Mouse (Mus musculus): ENCODE measurements at regions not wholly inside any gene's neighbourhood (a gene's known extent, or its start where the extent isn't known, plus 50 kb on each side); places are given as distances from the start of the nearest gene placed in this dataset.
A peak's percentile ranks its signal among the peaks of the same experiment; 100 is the strongest.

DNA sequence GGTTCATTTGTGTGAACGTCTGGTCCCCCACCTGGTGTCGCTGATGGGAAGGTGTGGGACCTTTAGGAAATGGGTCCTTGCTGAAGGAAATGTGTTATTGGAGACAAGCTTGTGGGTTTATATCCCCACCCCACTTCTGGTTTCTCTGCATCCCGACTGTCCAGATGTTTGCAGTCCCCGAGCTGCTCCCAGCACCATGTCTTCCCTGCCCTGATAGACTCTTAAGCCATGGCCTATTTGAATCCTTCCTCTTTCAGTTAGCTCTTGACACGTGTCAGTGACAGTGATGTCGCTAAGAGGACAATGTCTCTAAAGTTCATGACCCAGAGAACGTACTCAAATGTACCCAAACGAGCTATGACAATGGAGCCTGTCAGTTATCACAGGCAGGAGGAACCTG lies 77.7 kb upstream of the Kcng1 start:
- Histone ChIP-seq H3K4me2 (ENCODE audit: low read length) (no peak overlapping the region), H3K27ac (no peak overlapping the region), H3K9ac (ENCODE audit: low read depth, low read length) (no peak overlapping the region), H3K9me3 (replicated peaks; ENCODE audit: low read length) (no peaks in the 10 kb centered on the region), H3K27me3 (ENCODE audit: insufficient read depth, low read length) (no peaks in the 10 kb centered on the region), H3K4me1 (replicated peaks; ENCODE audit: insufficient read depth, low read length) (no peaks in the 10 kb centered on the region), H3K36me3 (ENCODE audit: insufficient read depth, low read length) (no peaks in the 10 kb centered on the region), H3K4me3 (replicated peaks; ENCODE audit: low read depth, low read length) (no peak overlapping the region)
- DNase-seq (ENCODE audit: low spot score) (no peak), ATAC-seq (replicated peaks; ENCODE audit: low FRiP score, low read depth) (no peak)
- no peak for TF ChIP-seq CTCF (IDR thresholded peaks at IDR 0.05; ENCODE audit: low read depth)
- 66% methylated on average over 8 of the region's 8 CpGs for WGBS

DNA sequence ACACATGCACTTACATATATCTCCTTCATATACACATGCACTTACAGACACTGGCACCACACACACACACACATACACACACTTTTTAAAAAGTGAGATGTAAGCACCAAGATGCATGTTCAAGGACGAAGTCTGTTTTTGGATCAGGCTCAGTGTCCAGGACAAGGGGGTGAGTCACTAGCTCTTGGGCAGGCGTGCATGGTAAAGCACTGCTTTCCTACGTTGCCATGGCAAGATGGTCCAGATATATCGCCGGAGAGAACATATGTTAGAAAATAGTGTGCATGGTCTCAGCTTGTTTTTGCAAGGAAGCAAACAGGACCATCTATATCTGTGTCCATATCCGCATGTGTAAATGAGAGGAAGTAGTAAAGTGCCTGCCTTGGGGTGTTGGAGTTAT lies 77.0 kb upstream of the Kcng1 start:
- no peak for TF ChIP-seq CTCF (IDR thresholded peaks at IDR 0.05; ENCODE audit: low read depth)
- DNase-seq (ENCODE audit: low spot score) (no peak), ATAC-seq (replicated peaks; ENCODE audit: low FRiP score, low read depth) (no peak)
- Histone ChIP-seq H3K4me1 (replicated peaks; ENCODE audit: insufficient read depth, low read length) (no peaks in the 10 kb centered on the region), H3K9me3 (replicated peaks; ENCODE audit: low read length) (no peaks in the 10 kb centered on the region), H3K4me2 (ENCODE audit: low read length) (no peak overlapping the region), H3K27ac (no peak overlapping the region), H3K27me3 (ENCODE audit: insufficient read depth, low read length) (no peaks in the 10 kb centered on the region), H3K9ac (ENCODE audit: low read depth, low read length) (no peak overlapping the region), H3K4me3 (replicated peaks; ENCODE audit: low read depth, low read length) (no peak overlapping the region), H3K36me3 (ENCODE audit: insufficient read depth, low read length) (no peaks in the 10 kb centered on the region)
- 71% methylated on average over 6 of the region's 6 CpGs for WGBS

DNA sequence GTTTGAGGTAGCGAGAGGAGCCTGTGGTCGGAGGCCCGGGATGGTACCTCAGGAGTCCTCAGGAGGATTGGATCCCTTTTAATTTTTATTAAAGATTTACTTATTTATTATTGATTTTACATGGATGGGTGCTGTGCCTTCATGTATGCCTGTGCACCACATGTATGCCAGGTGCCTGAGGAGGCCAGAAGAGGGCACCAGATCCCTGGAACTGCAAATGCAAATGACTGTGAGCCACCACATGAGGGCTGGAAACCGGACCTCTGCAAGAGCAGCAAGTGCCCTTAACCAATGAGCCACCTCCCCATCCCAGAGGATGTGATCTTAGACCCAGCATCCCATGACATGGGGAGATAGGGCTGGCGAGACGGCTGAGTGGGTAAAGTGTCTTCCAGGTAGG lies 76.3 kb upstream of the Kcng1 start:
- DNase-seq (ENCODE audit: low spot score) (no peak), ATAC-seq (replicated peaks; ENCODE audit: low FRiP score, low read depth) (no peak)
- Histone ChIP-seq H3K9me3 (replicated peaks; ENCODE audit: low read length) (no peaks in the 10 kb centered on the region), H3K4me3 (replicated peaks; ENCODE audit: low read depth, low read length) (no peak overlapping the region), H3K9ac (ENCODE audit: low read depth, low read length) (no peak overlapping the region), H3K27ac (no peak overlapping the region), H3K27me3 (ENCODE audit: insufficient read depth, low read length) (no peaks in the 10 kb centered on the region), H3K36me3 (ENCODE audit: insufficient read depth, low read length) (no peaks in the 10 kb centered on the region), H3K4me1 (replicated peaks; ENCODE audit: insufficient read depth, low read length) (no peaks in the 10 kb centered on the region), H3K4me2 (ENCODE audit: low read length) (no peak overlapping the region)
- 82% methylated on average over 6 of the region's 6 CpGs for WGBS
- TF ChIP-seq CTCF (IDR thresholded peaks at IDR 0.05; ENCODE audit: low read depth) = peak; percentile 45

DNA sequence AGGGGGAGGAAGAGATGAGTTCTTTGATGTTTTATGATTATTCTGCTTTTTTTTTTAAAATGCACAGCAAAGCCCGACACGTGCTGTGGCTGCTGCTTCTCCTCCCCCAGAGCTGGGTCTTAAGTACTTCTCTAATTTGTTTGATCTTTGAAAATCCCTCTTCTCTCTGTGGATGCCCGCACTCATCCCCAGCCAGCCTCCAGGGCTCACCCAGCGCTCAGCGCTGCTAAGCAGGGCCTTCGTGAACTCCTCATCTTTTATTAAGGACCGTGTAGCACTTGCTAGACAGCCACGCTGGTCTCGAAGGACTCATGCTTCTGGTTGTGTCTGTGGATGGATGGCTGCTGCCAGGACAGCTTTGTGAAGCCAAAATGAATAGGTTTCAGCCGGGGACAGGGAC lies 72.9 kb upstream of the Kcng1 start:
- H3K9ac ChIP-seq (ENCODE audit: low read depth, low read length) = no peak overlapping the region
- no peak for TF ChIP-seq CTCF (IDR thresholded peaks at IDR 0.05; ENCODE audit: low read depth)
- ATAC-seq (replicated peaks; ENCODE audit: low FRiP score, low read depth) = no peak
- H3K9me3 ChIP-seq (replicated peaks; ENCODE audit: low read length) = no peaks in the 10 kb centered on the region
- H3K27me3 ChIP-seq (ENCODE audit: insufficient read depth, low read length) = no peaks in the 10 kb centered on the region
- no peak for DNase-seq (ENCODE audit: low spot score)
- no peaks in the 10 kb centered on the region for H3K4me1 ChIP-seq (replicated peaks; ENCODE audit: insufficient read depth, low read length)
- no peak overlapping the region for H3K4me3 ChIP-seq (replicated peaks; ENCODE audit: low read depth, low read length)
- 48% methylated on average over 10 of the region's 10 CpGs for WGBS
- no peak overlapping the region for H3K4me2 ChIP-seq (ENCODE audit: low read length)
- H3K27ac ChIP-seq = no peak overlapping the region
- H3K36me3 ChIP-seq (ENCODE audit: insufficient read depth, low read length) = no peaks in the 10 kb centered on the region

GRCm38 (mm10) chr2:168352626-168353025 lies 71.1 kb upstream of the Kcng1 start:
- Histone ChIP-seq H3K27ac (no peak overlapping the region), H3K9ac (ENCODE audit: low read depth, low read length) (no peak overlapping the region), H3K36me3 (ENCODE audit: insufficient read depth, low read length) (no peaks in the 10 kb centered on the region), H3K4me3 (replicated peaks; ENCODE audit: low read depth, low read length) (no peak overlapping the region), H3K4me2 (ENCODE audit: low read length) (no peak overlapping the region), H3K4me1 (replicated peaks; ENCODE audit: insufficient read depth, low read length) (no peaks in the 10 kb centered on the region), H3K9me3 (replicated peaks; ENCODE audit: low read length) (no peaks in the 10 kb centered on the region), H3K27me3 (ENCODE audit: insufficient read depth, low read length) (no peaks in the 10 kb centered on the region)
- no peak for TF ChIP-seq CTCF (IDR thresholded peaks at IDR 0.05; ENCODE audit: low read depth)
- DNase-seq (ENCODE audit: low spot score) = no peak
- 54% methylated on average over 5 of the region's 5 CpGs for WGBS
- ATAC-seq (replicated peaks; ENCODE audit: low FRiP score, low read depth) = no peak

DNA sequence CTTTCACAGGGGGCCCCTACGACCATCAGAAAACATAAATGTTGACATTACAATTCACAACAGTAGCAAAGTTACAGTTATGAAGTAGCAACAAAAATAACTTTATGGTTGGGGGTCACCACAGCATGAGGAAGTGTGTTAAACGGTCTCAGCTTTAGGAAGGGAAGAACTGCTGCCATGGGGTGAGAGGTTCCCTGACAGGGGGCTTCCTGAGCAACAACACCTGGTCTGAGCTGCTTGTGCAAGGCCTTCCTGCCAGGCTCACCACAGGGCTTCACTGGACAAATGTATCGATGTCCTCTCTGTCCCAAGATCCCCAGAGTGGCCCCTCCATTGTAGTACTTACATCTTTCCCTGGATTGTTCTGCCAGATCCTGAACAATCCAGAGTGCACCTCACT lies 70.7 kb upstream of the Kcng1 start:
- ATAC-seq (replicated peaks; ENCODE audit: low FRiP score, low read depth) = no peak
- no peak for DNase-seq (ENCODE audit: low spot score)
- Histone ChIP-seq H3K27ac (no peak overlapping the region), H3K4me1 (replicated peaks; ENCODE audit: insufficient read depth, low read length) (no peaks in the 10 kb centered on the region), H3K9ac (ENCODE audit: low read depth, low read length) (no peak overlapping the region), H3K36me3 (ENCODE audit: insufficient read depth, low read length) (no peaks in the 10 kb centered on the region), H3K4me2 (ENCODE audit: low read length) (no peak overlapping the region), H3K4me3 (replicated peaks; ENCODE audit: low read depth, low read length) (no peak overlapping the region), H3K9me3 (replicated peaks; ENCODE audit: low read length) (no peaks in the 10 kb centered on the region), H3K27me3 (ENCODE audit: insufficient read depth, low read length) (no peaks in the 10 kb centered on the region)
- WGBS = 14% methylated on average over 3 of the region's 3 CpGs
- no peak for TF ChIP-seq CTCF (IDR thresholded peaks at IDR 0.05; ENCODE audit: low read depth)

DNA sequence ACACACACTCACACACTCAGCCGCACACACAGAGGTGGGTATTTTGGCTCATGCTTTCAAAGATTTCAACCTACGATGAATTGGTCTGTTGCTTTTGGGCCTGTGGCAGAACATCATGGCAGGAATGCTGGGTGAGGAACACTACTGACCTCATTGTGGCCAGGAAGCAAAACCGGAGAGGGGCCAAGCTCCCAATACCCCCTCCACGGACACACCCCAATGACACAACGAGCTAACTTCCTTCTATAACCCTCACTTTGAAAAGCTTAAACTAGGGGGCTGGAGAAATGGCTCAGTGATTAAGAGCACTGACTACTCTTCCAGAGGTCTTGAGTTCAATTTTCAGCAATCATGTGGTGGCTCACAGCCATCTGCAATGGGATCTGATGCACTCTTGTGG lies 63.8 kb upstream of the Kcng1 start:
- Histone ChIP-seq H3K36me3 (ENCODE audit: insufficient read depth, low read length) (no peaks in the 10 kb centered on the region), H3K4me3 (replicated peaks; ENCODE audit: low read depth, low read length) (no peak overlapping the region), H3K4me2 (ENCODE audit: low read length) (no peak overlapping the region), H3K27me3 (ENCODE audit: insufficient read depth, low read length) (no peaks in the 10 kb centered on the region), H3K4me1 (replicated peaks; ENCODE audit: insufficient read depth, low read length) (no peaks in the 10 kb centered on the region), H3K9ac (ENCODE audit: low read depth, low read length) (no peak overlapping the region), H3K9me3 (replicated peaks; ENCODE audit: low read length) (no peaks in the 10 kb centered on the region), H3K27ac (no peak overlapping the region)
- TF ChIP-seq CTCF (IDR thresholded peaks at IDR 0.05; ENCODE audit: low read depth) = no peak
- no peak for DNase-seq (ENCODE audit: low spot score)
- ATAC-seq (replicated peaks; ENCODE audit: low FRiP score, low read depth) = no peak
- 76% methylated on average over 5 of the region's 5 CpGs for WGBS

Data from kidney, postnatal 0 days (tissue).